Mouse (Mus musculus): ENCODE results near the gene Cdk6. TPM values are rescaled to one million over a fixed set of nuclear protein-coding genes. Genes with fewer than 3 reads are reported as not detected.
"Not testable (repeated sequence)": the region's sequence is repeated elsewhere in the genome, so short reads cannot be mapped to it uniquely, and the experiment has no call there.

Gene Cdk6
- total and polyA plus RNA-seq, 2 experiments from 2014 or later: 12.2 to 16.5 TPM

- peak; percentile 89 for TF ChIP-seq CTCF (IDR thresholded peaks at IDR 0.05; ENCODE audit: low read depth)
- WGBS: 1% methylated on average over 54 of the region's 58 CpGs
- H3K4me1 ChIP-seq (ENCODE audit: insufficient read depth, low read length): no peaks in the 10 kb centered on the region
- no peaks in the 10 kb centered on the region for H3K36me3 ChIP-seq (ENCODE audit: insufficient read depth, low read length)
- H3K4me2 ChIP-seq (ENCODE audit: low read depth, low read length): peak overlapping the region; percentile 90
- H3K27ac ChIP-seq: peak overlapping the region; percentile 70
- ATAC-seq: peak; percentile 78
- no peaks in the 10 kb centered on the region for H3K27me3 ChIP-seq (ENCODE audit: insufficient read depth, low read length)
- H3K4me3 ChIP-seq (ENCODE audit: low read length): peak overlapping the region; percentile 62
- no peaks in the 10 kb centered on the region for H3K9me3 ChIP-seq (ENCODE audit: low read length)
- H3K9ac ChIP-seq (replicated peaks; ENCODE audit: low read length): peak overlapping the region; percentile 43; the same call in 1 of the 2 replicates
- DNase-seq (ENCODE audit: low spot score): peak; percentile 83
These were observed 2.9 kb downstream of the Cdk6 start for GRCm38 (mm10) chr5:3344081-3344631.

- not testable (repeated sequence) for H3K4me3 ChIP-seq (ENCODE audit: low read length); DNase-seq (ENCODE audit: low spot score); H3K36me3 ChIP-seq (ENCODE audit: insufficient read depth, low read length); H3K27ac ChIP-seq; H3K4me1 ChIP-seq (ENCODE audit: insufficient read depth, low read length); H3K9ac ChIP-seq (replicated peaks; ENCODE audit: low read length); H3K9me3 ChIP-seq (ENCODE audit: low read length); H3K4me2 ChIP-seq (ENCODE audit: low read depth, low read length); H3K27me3 ChIP-seq (ENCODE audit: insufficient read depth, low read length); ATAC-seq
- 49% methylated on average over 4 of the region's 4 CpGs for WGBS
These were observed 4.3 kb downstream of the Cdk6 start for GRCm38 (mm10) chr5:3345540-3345939.

- not testable (repeated sequence) for H3K4me2 ChIP-seq (ENCODE audit: low read depth, low read length); ATAC-seq; H3K4me1 ChIP-seq (ENCODE audit: insufficient read depth, low read length); H3K27ac ChIP-seq; H3K9me3 ChIP-seq (ENCODE audit: low read length); H3K27me3 ChIP-seq (ENCODE audit: insufficient read depth, low read length); H3K36me3 ChIP-seq (ENCODE audit: insufficient read depth, low read length); H3K9ac ChIP-seq (replicated peaks; ENCODE audit: low read length); DNase-seq (ENCODE audit: low spot score); H3K4me3 ChIP-seq (ENCODE audit: low read length)
- WGBS: 81% methylated on average over 4 of the region's 4 CpGs
These were observed 8.1 kb downstream of the Cdk6 start for GRCm38 (mm10) chr5:3349393-3349792.

GRCm38 (mm10) chr5:3351836-3352235 lies 10.6 kb downstream of the Cdk6 start:
- not testable (repeated sequence) for H3K4me1 ChIP-seq (ENCODE audit: insufficient read depth, low read length); H3K4me3 ChIP-seq (ENCODE audit: low read length); H3K27me3 ChIP-seq (ENCODE audit: insufficient read depth, low read length); H3K27ac ChIP-seq; H3K36me3 ChIP-seq (ENCODE audit: insufficient read depth, low read length); H3K9ac ChIP-seq (replicated peaks; ENCODE audit: low read length); H3K9me3 ChIP-seq (ENCODE audit: low read length); H3K4me2 ChIP-seq (ENCODE audit: low read depth, low read length); DNase-seq (ENCODE audit: low spot score); ATAC-seq
- 54% methylated on average over 4 of the region's 4 CpGs for WGBS

GRCm38 (mm10) chr5:3352314-3352713 lies 11.0 kb downstream of the Cdk6 start:
- H3K4me1 ChIP-seq (ENCODE audit: insufficient read depth, low read length): no peaks in the 10 kb centered on the region
- WGBS: 96% methylated on average over 3 of the region's 3 CpGs
- H3K4me3 ChIP-seq (ENCODE audit: low read length): no peak overlapping the region
- no peaks in the 10 kb centered on the region for H3K36me3 ChIP-seq (ENCODE audit: insufficient read depth, low read length)
- no peak overlapping the region for H3K4me2 ChIP-seq (ENCODE audit: low read depth, low read length)
- H3K9me3 ChIP-seq (ENCODE audit: low read length): no peaks in the 10 kb centered on the region
- no peak for TF ChIP-seq CTCF (IDR thresholded peaks at IDR 0.05; ENCODE audit: low read depth)
- H3K9ac ChIP-seq (replicated peaks; ENCODE audit: low read length): no peak overlapping the region
- no peaks in the 10 kb centered on the region for H3K27me3 ChIP-seq (ENCODE audit: insufficient read depth, low read length)
- no peak for DNase-seq (ENCODE audit: low spot score)
- ATAC-seq: no peak
- no peak overlapping the region for H3K27ac ChIP-seq

- no peak for TF ChIP-seq CTCF (IDR thresholded peaks at IDR 0.05; ENCODE audit: low read depth)
- Histone ChIP-seq H3K27me3 (ENCODE audit: insufficient read depth, low read length) (no peaks in the 10 kb centered on the region), H3K4me2 (ENCODE audit: low read depth, low read length) (no peak overlapping the region), H3K4me1 (ENCODE audit: insufficient read depth, low read length) (no peaks in the 10 kb centered on the region), H3K4me3 (ENCODE audit: low read length) (no peak overlapping the region), H3K9me3 (ENCODE audit: low read length) (no peaks in the 10 kb centered on the region), H3K9ac (replicated peaks; ENCODE audit: low read length) (no peak overlapping the region), H3K36me3 (ENCODE audit: insufficient read depth, low read length) (no peaks in the 10 kb centered on the region), H3K27ac (no peak overlapping the region)
- ATAC-seq (no peak), DNase-seq (ENCODE audit: low spot score) (no peak)
- WGBS: 94% methylated on average over 3 of the region's 3 CpGs
These were observed 11.5 kb downstream of the Cdk6 start for GRCm38 (mm10) chr5:3352827-3353226.

- Histone ChIP-seq H3K9ac (replicated peaks; ENCODE audit: low read length) (no peak overlapping the region), H3K9me3 (ENCODE audit: low read length) (no peaks in the 10 kb centered on the region), H3K4me3 (ENCODE audit: low read length) (no peak overlapping the region), H3K4me2 (ENCODE audit: low read depth, low read length) (no peak overlapping the region), H3K36me3 (ENCODE audit: insufficient read depth, low read length) (no peaks in the 10 kb centered on the region), H3K27ac (no peak overlapping the region), H3K4me1 (ENCODE audit: insufficient read depth, low read length) (no peaks in the 10 kb centered on the region), H3K27me3 (ENCODE audit: insufficient read depth, low read length) (no peaks in the 10 kb centered on the region)
- 94% methylated on average over 5 of the region's 5 CpGs for WGBS
- ATAC-seq (no peak), DNase-seq (ENCODE audit: low spot score) (no peak)
- no peak for TF ChIP-seq CTCF (IDR thresholded peaks at IDR 0.05; ENCODE audit: low read depth)
These were observed 13.0 kb downstream of the Cdk6 start for GRCm38 (mm10) chr5:3354307-3354706.

Measured in hindbrain, postnatal 0 days (tissue).